ENCODE assay signal across 8 mouse cellular contexts in genomic region chr6:31037801-31038395, GRCm38 (mm10).
DNase-seq lines count a peak whose midpoint lies in the region; ATAC-seq lines count a peak whose summit lies in the region.

No protein-coding gene starts in this region.

- no peak overlapping the region; the same call in 1 of the 2 replicates for H3K4me3 ChIP-seq in forebrain, embryonic 10.5 days
- no peak overlapping the region for H3K4me3 ChIP-seq in forebrain, embryonic 12.5 days (replicated peaks)
- peak overlapping the region; percentile 20 for H3K4me3 ChIP-seq in megakaryocyte, embryonic 14.5 days (replicated peaks)
- H3K4me3 ChIP-seq in limb, embryonic 12.5 days (replicated peaks): no peak overlapping the region
- no peak overlapping the region for H3K4me3 ChIP-seq in stomach, embryonic 16.5 days (replicated peaks; ENCODE audit: low read length)

- H3K9me3 ChIP-seq in forebrain, embryonic 10.5 days: no peaks in the 10 kb centered on the region
- no peaks in the 10 kb centered on the region for H3K9me3 ChIP-seq in forebrain, embryonic 12.5 days
- no peaks in the 10 kb centered on the region for H3K9me3 ChIP-seq in megakaryocyte, embryonic 14.5 days
- no peaks in the 10 kb centered on the region for H3K9me3 ChIP-seq in limb, embryonic 12.5 days
- no peaks in the 10 kb centered on the region for H3K9me3 ChIP-seq in stomach, embryonic 16.5 days (replicated peaks; ENCODE audit: control insufficient read depth, low read length)

- no peaks in the 10 kb centered on the region for H3K36me3 ChIP-seq in forebrain, embryonic 10.5 days (replicated peaks)
- H3K36me3 ChIP-seq in forebrain, embryonic 12.5 days (replicated peaks): no peaks in the 10 kb centered on the region
- H3K36me3 ChIP-seq in megakaryocyte, embryonic 14.5 days (replicated peaks; ENCODE audit: low read length): no peaks in the 10 kb centered on the region
- no peaks in the 10 kb centered on the region for H3K36me3 ChIP-seq in limb, embryonic 12.5 days
- no peaks in the 10 kb centered on the region for H3K36me3 ChIP-seq in stomach, embryonic 16.5 days (ENCODE audit: control insufficient read depth, insufficient read depth, low read length)

- peaks cover 10% of the 10 kb centered on the region for H3K4me1 ChIP-seq in forebrain, embryonic 10.5 days
- peaks cover 4% of the 10 kb centered on the region for H3K4me1 ChIP-seq in forebrain, embryonic 12.5 days
- H3K4me1 ChIP-seq in megakaryocyte, embryonic 14.5 days: peaks cover 22% of the 10 kb centered on the region
- peaks cover 6% of the 10 kb centered on the region; the same call in 1 of the 2 replicates for H3K4me1 ChIP-seq in limb, embryonic 12.5 days (replicated peaks)
- 0 out of 2 replicates have a peak, but pooled peaks cover under 1% of the 10 kb centered on the region for H3K4me1 ChIP-seq in stomach, embryonic 16.5 days (ENCODE audit: control insufficient read depth, insufficient read depth, low read length)

- no peak overlapping the region for H3K9ac ChIP-seq in forebrain, embryonic 12.5 days
- H3K9ac ChIP-seq in limb, embryonic 12.5 days (replicated peaks): 0 out of 2 replicates have a peak overlapping the region, but pooled peaks have one; percentile 24
- peak overlapping the region; percentile 26; the same call in 1 of the 2 replicates for H3K9ac ChIP-seq in stomach, embryonic 16.5 days (ENCODE audit: low read length)

- 72% methylated on average over 20 of the region's 20 CpGs for WGBS in forebrain, embryonic 10.5 days
- WGBS in forebrain, embryonic 12.5 days: 76% methylated on average over 20 of the region's 20 CpGs
- 76% methylated on average over 20 of the region's 20 CpGs for WGBS in limb, embryonic 12.5 days
- 70% methylated on average over 20 of the region's 20 CpGs for WGBS in stomach, embryonic 16.5 days

- no peaks in the 10 kb centered on the region for H3K27me3 ChIP-seq in forebrain, embryonic 10.5 days (ENCODE audit: poor library complexity, severe bottlenecking)
- H3K27me3 ChIP-seq in forebrain, embryonic 12.5 days: no peaks in the 10 kb centered on the region
- peaks cover 27% of the 10 kb centered on the region for H3K27me3 ChIP-seq in megakaryocyte, embryonic 14.5 days (replicated peaks)
- H3K27me3 ChIP-seq in limb, embryonic 12.5 days: no peaks in the 10 kb centered on the region
- no peaks in the 10 kb centered on the region for H3K27me3 ChIP-seq in stomach, embryonic 16.5 days (ENCODE audit: control insufficient read depth, insufficient read depth, low read length)

- no peak for DNase-seq in forebrain, embryonic 10.5 days (ENCODE audit: extremely low spot score, low spot score)
- no peak for DNase-seq in left cerebral cortex, adult 11 months (ENCODE audit: low spot score)
- DNase-seq in thymus, adult 18-20 months: no peak

- H3K4me2 ChIP-seq in forebrain, embryonic 12.5 days: no peak overlapping the region
- no peak overlapping the region for H3K4me2 ChIP-seq in limb, embryonic 12.5 days
- H3K4me2 ChIP-seq in stomach, embryonic 16.5 days (ENCODE audit: low read depth, low read length): peak overlapping the region; percentile 22

- no peak for ATAC-seq in forebrain, embryonic 12.5 days (ENCODE audit: low FRiP score)
- ATAC-seq in megakaryocyte, adult 5-6 weeks (ENCODE audit: poor library complexity, severe bottlenecking): no peak
- no peak for ATAC-seq in limb, embryonic 12.5 days (ENCODE audit: insufficient number of reproducible peaks, insufficient read depth, low FRiP score, low TSS enrichment, low read depth)
- ATAC-seq in stomach, embryonic 16.5 days (ENCODE audit: insufficient read depth, low FRiP score): no peak

- peak overlapping the region; percentile 13; the same call in 1 of the 2 replicates for H3K27ac ChIP-seq in forebrain, embryonic 10.5 days
- no peak overlapping the region for H3K27ac ChIP-seq in forebrain, embryonic 12.5 days
- 0 out of 2 replicates have a peak overlapping the region, but pooled peaks have one; percentile 35 for H3K27ac ChIP-seq in limb, embryonic 12.5 days
- H3K27ac ChIP-seq in stomach, embryonic 16.5 days (ENCODE audit: low read length): no peak overlapping the region

Comparison
In these comparisons a context has a peak if more than half of its experiments do, and no peak if none do; other contexts are left out.
1. H3K27ac ChIP-seq: peak in forebrain, embryonic 10.5 days (single experiment) and limb, embryonic 12.5 days (single experiment); none in forebrain, embryonic 12.5 days (single experiment) and stomach, embryonic 16.5 days (single experiment).